Mouse (Mus musculus): Measurements from ENCODE around the gene Pef1. TPM values are rescaled to one million over a fixed set of nuclear protein-coding genes. Genes with fewer than 3 reads are reported as not detected.

Gene Pef1
- polyA plus RNA-seq, 1 experiment from 2014 or later, result 72.3 TPM

- peak overlapping the region; percentile 3; the same call in 1 of the 2 replicates for H3K4me2 ChIP-seq
- H3K9me3 ChIP-seq (ENCODE audit: control insufficient read depth, low read length), result no peaks in the 10 kb centered on the region
- H3K9ac ChIP-seq (ENCODE audit: low read length), result no peak overlapping the region
- H3K36me3 ChIP-seq (ENCODE audit: control insufficient read depth, insufficient read depth, low read length), result no peaks in the 10 kb centered on the region
- H3K27ac ChIP-seq (ENCODE audit: low read depth, low read length), result no peak overlapping the region
- ATAC-seq (ENCODE audit: low FRiP score), result no peak
- WGBS, result 55% methylated on average over 22 of the region's 22 CpGs
- peaks cover 11% of the 10 kb centered on the region for H3K27me3 ChIP-seq (ENCODE audit: control insufficient read depth, insufficient read depth, low read length)
- H3K4me1 ChIP-seq (ENCODE audit: control insufficient read depth, insufficient read depth, low read length), result peaks cover 6% of the 10 kb centered on the region; the same call in 1 of the 2 replicates
- no peak overlapping the region for H3K4me3 ChIP-seq (ENCODE audit: low read depth, low read length)
- DNase-seq (ENCODE audit: low spot score, missing footprints), result no peak
Measured at GRCm38 (mm10) chr4:130167321-130167720, 65.0 kb downstream of the Pef1 start.

GRCm38 (mm10) chr4:130167814-130168213, 65.5 kb downstream of the Pef1 start:
- Histone ChIP-seq H3K4me3 (ENCODE audit: low read depth, low read length) (no peak overlapping the region), H3K36me3 (ENCODE audit: control insufficient read depth, insufficient read depth, low read length) (no peaks in the 10 kb centered on the region), H3K4me1 (ENCODE audit: control insufficient read depth, insufficient read depth, low read length) (peaks cover 6% of the 10 kb centered on the region; the same call in 1 of the 2 replicates), H3K27ac (ENCODE audit: low read depth, low read length) (no peak overlapping the region), H3K9ac (ENCODE audit: low read length) (no peak overlapping the region), H3K27me3 (ENCODE audit: control insufficient read depth, insufficient read depth, low read length) (peaks cover 11% of the 10 kb centered on the region), H3K4me2 (peak overlapping the region; percentile 3; the same call in 1 of the 2 replicates), H3K9me3 (ENCODE audit: control insufficient read depth, low read length) (no peaks in the 10 kb centered on the region)
- 45% methylated on average over 9 of the region's 9 CpGs for WGBS
- DNase-seq (ENCODE audit: low spot score, missing footprints) (no peak), ATAC-seq (ENCODE audit: low FRiP score) (no peak)

DNA sequence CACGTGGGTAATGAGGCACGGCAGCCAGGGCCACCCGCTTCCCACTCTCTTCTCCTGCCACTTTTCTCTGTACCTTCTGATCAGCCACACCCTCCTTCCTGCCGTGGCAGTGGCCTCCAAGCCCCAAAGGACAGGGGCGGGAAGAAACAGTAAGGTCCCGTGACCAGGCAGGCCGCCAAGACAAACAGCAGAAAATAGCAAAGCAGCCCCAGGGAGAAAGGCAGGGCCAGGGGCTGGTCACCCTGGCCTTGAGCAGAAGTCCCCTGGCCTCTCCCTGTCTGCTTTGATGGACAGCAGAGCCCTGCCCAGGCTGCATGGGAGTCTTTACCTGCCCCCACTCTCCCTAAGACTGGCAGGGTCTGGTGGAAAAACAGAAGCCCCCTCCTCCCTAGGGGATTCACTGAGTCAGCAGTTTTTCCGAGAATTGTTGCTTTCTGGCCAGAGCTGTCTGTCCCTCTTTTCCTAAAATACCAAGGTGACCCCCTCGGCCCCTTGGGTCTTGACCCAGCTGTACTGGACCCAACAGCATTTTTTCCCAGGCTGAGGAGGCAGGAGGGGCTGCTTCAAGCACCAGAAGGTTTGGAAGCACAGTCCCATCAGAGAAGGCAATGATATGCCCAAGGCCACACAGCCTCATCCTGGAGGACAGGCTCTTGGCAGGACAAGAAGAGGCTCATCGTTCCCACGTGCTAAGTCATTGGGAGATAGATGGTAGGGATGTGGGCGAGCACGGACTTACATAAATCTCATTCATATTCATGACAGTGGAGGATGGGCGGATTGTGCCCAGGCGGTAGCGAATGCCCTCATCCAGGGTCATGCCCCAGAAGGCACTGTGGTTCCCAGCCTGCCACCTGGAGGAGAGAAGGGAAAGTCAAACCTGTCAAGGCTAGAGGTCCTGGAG, 66.2 kb downstream of the Pef1 start:
- no peak overlapping the region for H3K27ac ChIP-seq (ENCODE audit: low read depth, low read length)
- peaks cover 2% of the 10 kb centered on the region; the same call in 1 of the 2 replicates for H3K4me1 ChIP-seq (ENCODE audit: control insufficient read depth, insufficient read depth, low read length)
- no peak overlapping the region for H3K9ac ChIP-seq (ENCODE audit: low read length)
- ATAC-seq (ENCODE audit: low FRiP score) (no peak), DNase-seq (ENCODE audit: low spot score, missing footprints) (peak; percentile 91)
- no peaks in the 10 kb centered on the region for H3K36me3 ChIP-seq (ENCODE audit: control insufficient read depth, insufficient read depth, low read length)
- H3K4me3 ChIP-seq (ENCODE audit: low read depth, low read length), result no peak overlapping the region
- peaks cover 11% of the 10 kb centered on the region for H3K27me3 ChIP-seq (ENCODE audit: control insufficient read depth, insufficient read depth, low read length)
- no peaks in the 10 kb centered on the region for H3K9me3 ChIP-seq (ENCODE audit: control insufficient read depth, low read length)
- WGBS, result 38% methylated on average over 16 of the region's 16 CpGs
- no peak overlapping the region for H3K4me2 ChIP-seq

DNA sequence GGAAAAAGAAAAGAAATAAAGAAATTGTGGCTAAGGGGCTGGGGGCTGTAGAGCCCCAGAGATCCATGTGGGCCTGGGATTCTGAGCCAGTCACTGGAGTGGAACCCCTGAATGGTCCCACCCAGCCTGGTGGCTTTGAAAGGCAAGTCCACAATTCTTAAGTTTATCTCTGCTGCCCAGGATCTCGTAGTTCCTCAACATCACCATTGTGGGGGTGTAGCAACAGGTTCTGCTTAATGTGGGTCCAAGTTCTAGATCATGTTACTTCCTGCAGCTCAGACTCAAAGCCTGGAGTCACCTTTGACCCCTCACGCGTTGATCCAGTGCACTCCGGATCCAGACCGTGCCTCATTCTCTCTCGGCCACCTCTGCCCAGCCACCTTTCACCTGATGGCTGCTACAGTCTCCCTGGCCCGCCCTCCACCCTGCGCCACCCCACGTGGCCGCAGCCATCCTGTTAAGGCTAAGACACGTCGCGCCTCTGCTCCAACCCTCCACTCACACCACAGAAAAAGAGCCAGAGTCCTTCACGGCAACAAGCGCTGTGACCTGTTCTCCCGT, 67.1 kb downstream of the Pef1 start:
- H3K9ac ChIP-seq (ENCODE audit: low read length), result no peak overlapping the region
- no peak overlapping the region for H3K4me2 ChIP-seq
- peaks cover 4% of the 10 kb centered on the region for H3K4me1 ChIP-seq (ENCODE audit: control insufficient read depth, insufficient read depth, low read length)
- no peaks in the 10 kb centered on the region for H3K9me3 ChIP-seq (ENCODE audit: control insufficient read depth, low read length)
- H3K27me3 ChIP-seq (ENCODE audit: control insufficient read depth, insufficient read depth, low read length), result peaks cover 11% of the 10 kb centered on the region
- ATAC-seq (ENCODE audit: low FRiP score), result no peak
- H3K27ac ChIP-seq (ENCODE audit: low read depth, low read length), result no peak overlapping the region
- no peak for DNase-seq (ENCODE audit: low spot score, missing footprints)
- WGBS, result 83% methylated on average over 16 of the region's 16 CpGs
- no peak overlapping the region for H3K4me3 ChIP-seq (ENCODE audit: low read depth, low read length)
- H3K36me3 ChIP-seq (ENCODE audit: control insufficient read depth, insufficient read depth, low read length), result no peaks in the 10 kb centered on the region

GRCm38 (mm10) chr4:130170362-130170761, 68.0 kb downstream of the Pef1 start:
- ATAC-seq (ENCODE audit: low FRiP score), result no peak
- peaks cover 13% of the 10 kb centered on the region for H3K4me1 ChIP-seq (ENCODE audit: control insufficient read depth, insufficient read depth, low read length)

GRCm38 (mm10) chr4:130171951-130172765, 69.8 kb downstream of the Pef1 start:
- no peak for DNase-seq (ENCODE audit: low spot score, missing footprints)
- H3K27ac ChIP-seq (ENCODE audit: low read depth, low read length), result no peak overlapping the region

More at GRCm38 (mm10) chr4:130170362-130170761, 68.0 kb downstream of the Pef1 start:
- H3K27ac ChIP-seq (ENCODE audit: low read depth, low read length), result no peak overlapping the region
- WGBS, result 90% methylated on average over 4 of the region's 4 CpGs
- no peak overlapping the region for H3K4me2 ChIP-seq
- no peak for DNase-seq (ENCODE audit: low spot score, missing footprints)
- no peak overlapping the region for H3K9ac ChIP-seq (ENCODE audit: low read length)
- H3K9me3 ChIP-seq (ENCODE audit: control insufficient read depth, low read length), result no peaks in the 10 kb centered on the region
- no peak overlapping the region for H3K4me3 ChIP-seq (ENCODE audit: low read depth, low read length)
- no peaks in the 10 kb centered on the region for H3K36me3 ChIP-seq (ENCODE audit: control insufficient read depth, insufficient read depth, low read length)
- peaks cover 18% of the 10 kb centered on the region for H3K27me3 ChIP-seq (ENCODE audit: control insufficient read depth, insufficient read depth, low read length)

GRCm38 (mm10) chr4:130173060-130173822, 70.9 kb downstream of the Pef1 start:
- H3K27me3 ChIP-seq (ENCODE audit: control insufficient read depth, insufficient read depth, low read length), result peaks cover 18% of the 10 kb centered on the region
- WGBS, result 73% methylated on average over 11 of the region's 11 CpGs
- H3K9me3 ChIP-seq (ENCODE audit: control insufficient read depth, low read length), result no peaks in the 10 kb centered on the region
- no peak overlapping the region for H3K4me2 ChIP-seq
- no peak overlapping the region for H3K4me3 ChIP-seq (ENCODE audit: low read depth, low read length)
- H3K9ac ChIP-seq (ENCODE audit: low read length), result no peak overlapping the region
- ATAC-seq (ENCODE audit: low FRiP score) (no peak), DNase-seq (ENCODE audit: low spot score, missing footprints) (no peak)
- no peaks in the 10 kb centered on the region for H3K36me3 ChIP-seq (ENCODE audit: control insufficient read depth, insufficient read depth, low read length)
- H3K27ac ChIP-seq (ENCODE audit: low read depth, low read length), result no peak overlapping the region
- H3K4me1 ChIP-seq (ENCODE audit: control insufficient read depth, insufficient read depth, low read length), result peaks cover 14% of the 10 kb centered on the region

More at GRCm38 (mm10) chr4:130171951-130172765, 69.8 kb downstream of the Pef1 start:
- Histone ChIP-seq H3K36me3 (ENCODE audit: control insufficient read depth, insufficient read depth, low read length) (no peaks in the 10 kb centered on the region), H3K4me3 (ENCODE audit: low read depth, low read length) (no peak overlapping the region), H3K27me3 (ENCODE audit: control insufficient read depth, insufficient read depth, low read length) (peaks cover 18% of the 10 kb centered on the region), H3K4me2 (no peak overlapping the region), H3K4me1 (ENCODE audit: control insufficient read depth, insufficient read depth, low read length) (peaks cover 14% of the 10 kb centered on the region), H3K9ac (ENCODE audit: low read length) (no peak overlapping the region), H3K9me3 (ENCODE audit: control insufficient read depth, low read length) (no peaks in the 10 kb centered on the region)
- ATAC-seq (ENCODE audit: low FRiP score), result no peak
- 71% methylated on average over 11 of the region's 11 CpGs for WGBS

DNA sequence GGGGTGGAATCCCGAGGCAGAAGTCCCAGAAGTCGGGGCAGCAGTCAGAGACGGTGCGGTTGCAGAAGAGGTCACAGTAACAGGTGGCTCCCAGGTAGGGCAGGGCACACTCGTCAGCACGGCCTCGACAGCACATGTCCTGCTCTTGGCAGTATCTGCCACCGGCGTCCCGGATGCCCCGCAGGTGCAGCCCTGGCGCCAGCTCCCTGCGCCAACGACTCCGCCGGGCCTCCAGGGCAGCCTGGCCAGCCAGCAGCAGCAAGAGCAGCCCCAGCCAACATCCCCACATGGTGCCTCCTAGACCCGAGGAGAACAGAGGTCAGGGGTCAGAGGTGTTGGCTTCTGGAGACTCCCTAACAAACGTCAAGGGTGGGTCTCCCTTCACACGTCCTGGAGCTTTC, 71.6 kb downstream of the Pef1 start:
- H3K4me3 ChIP-seq (ENCODE audit: low read depth, low read length), result no peak overlapping the region
- H3K4me1 ChIP-seq (ENCODE audit: control insufficient read depth, insufficient read depth, low read length), result peaks cover 14% of the 10 kb centered on the region
- peaks cover 18% of the 10 kb centered on the region for H3K27me3 ChIP-seq (ENCODE audit: control insufficient read depth, insufficient read depth, low read length)
- no peaks in the 10 kb centered on the region for H3K36me3 ChIP-seq (ENCODE audit: control insufficient read depth, insufficient read depth, low read length)
- ATAC-seq (ENCODE audit: low FRiP score) (no peak), DNase-seq (ENCODE audit: low spot score, missing footprints) (no peak)
- no peak overlapping the region for H3K9ac ChIP-seq (ENCODE audit: low read length)
- no peaks in the 10 kb centered on the region for H3K9me3 ChIP-seq (ENCODE audit: control insufficient read depth, low read length)
- WGBS, result 51% methylated on average over 19 of the region's 19 CpGs
- no peak overlapping the region for H3K4me2 ChIP-seq
- H3K27ac ChIP-seq (ENCODE audit: low read depth, low read length), result no peak overlapping the region

Data from midbrain, embryonic 11.5 days (tissue).